Mouse (Mus musculus): ENCODE measurements around the gene Sec63.
A peak's percentile ranks its signal among the peaks of the same experiment; 100 is the strongest.

Gene Sec63

DNA sequence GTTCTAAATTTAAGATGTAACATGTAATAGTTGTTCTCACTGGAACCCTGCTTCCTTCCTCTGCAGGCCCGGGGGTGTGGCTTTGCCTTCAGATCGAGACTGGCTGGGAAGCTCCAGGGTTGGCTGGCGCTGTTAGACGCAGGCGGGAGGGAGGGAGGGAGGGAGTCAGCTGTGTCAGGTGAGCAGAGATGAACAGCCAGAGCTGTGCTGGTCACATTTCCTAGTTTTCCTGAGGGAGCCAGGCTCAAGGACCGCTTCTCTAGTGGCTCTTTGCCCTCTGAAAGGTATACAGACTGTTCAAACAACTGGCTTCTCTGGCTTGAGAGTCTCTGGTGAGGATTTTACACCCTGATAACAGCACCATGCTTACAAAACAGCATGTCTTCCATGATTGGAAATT, 69.1 kb downstream of the Sec63 start:
- no peak for DNase-seq

DNA sequence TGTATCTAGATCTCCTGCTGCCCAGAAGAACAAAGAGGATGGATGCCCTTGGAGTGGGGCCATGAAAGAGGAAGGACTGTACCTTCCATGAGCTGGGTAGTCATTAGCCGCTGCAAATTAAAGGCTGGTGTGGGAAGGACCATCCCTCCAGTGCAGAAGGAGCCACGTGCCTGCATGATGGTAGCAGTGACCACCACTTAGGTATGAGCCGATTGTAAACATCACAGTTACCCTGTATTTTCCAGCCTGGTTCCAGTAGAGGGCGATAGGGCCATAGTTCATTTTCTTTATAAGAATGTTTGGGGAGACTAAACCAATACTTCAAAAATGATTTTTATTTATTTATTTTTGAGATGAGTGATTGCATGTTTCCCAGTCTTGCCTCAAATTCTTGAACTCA, 71.4 kb downstream of the Sec63 start:
- DNase-seq: no peak

DNA sequence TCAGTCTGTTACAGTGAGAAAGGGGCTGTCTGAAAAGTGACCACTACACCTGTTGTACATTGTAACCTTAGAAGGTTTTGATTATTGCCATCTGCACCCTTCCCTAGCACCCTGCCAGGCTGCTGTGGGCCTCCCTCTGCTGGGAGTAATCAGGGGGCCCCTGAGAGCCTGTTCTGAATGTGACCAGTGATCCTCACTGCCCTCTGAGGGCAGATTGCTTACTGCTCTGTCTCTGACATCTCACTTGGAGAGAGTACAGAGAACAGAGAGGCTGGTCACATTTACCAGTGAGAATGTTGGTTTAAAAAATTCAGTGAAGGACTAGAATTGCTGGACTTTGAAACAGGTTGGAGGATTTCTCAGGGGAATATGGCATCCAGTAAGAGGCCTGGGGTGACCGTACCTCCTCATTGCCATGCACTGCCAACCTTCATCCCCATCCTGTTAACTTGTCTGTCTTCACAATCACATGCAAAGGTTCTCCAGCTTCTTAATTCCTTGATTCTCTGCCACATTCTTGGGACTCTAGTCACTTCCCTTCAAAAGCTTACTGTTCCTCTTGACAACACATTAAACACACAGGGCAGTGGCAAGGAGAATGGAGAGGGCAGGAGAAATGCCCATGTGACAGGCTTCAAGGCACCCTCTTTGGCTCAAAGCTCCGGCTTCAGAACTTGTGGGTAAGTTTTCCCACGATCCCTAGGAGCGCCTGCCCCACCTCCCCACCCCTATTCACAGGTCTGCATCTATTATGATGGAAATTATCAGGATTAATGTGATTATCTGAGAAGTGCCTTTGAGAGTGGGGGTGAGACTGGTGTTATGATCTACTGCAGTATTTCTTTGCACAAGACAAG, 72.8 kb downstream of the Sec63 start:
- no peak for DNase-seq

DNA sequence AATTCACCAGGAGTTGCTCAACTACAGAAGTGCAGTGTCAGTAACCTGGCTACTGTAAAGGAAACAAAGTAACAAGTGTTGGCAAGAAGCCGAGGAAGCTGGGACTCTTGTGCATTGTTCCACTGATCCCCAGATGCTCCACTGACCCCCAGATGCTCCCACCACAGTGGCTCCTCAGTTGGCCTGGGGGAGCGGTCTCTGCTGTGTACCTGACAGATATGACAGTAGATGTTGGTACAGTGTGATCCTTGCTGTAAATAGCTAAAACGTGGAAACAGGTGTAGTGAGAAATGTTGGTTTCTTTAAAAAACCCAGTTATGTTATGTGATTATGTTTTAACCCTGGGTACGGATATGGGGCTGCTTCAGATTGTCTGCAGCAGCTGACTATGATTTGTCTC, 76.8 kb downstream of the Sec63 start:
- DNase-seq: no peak

DNA sequence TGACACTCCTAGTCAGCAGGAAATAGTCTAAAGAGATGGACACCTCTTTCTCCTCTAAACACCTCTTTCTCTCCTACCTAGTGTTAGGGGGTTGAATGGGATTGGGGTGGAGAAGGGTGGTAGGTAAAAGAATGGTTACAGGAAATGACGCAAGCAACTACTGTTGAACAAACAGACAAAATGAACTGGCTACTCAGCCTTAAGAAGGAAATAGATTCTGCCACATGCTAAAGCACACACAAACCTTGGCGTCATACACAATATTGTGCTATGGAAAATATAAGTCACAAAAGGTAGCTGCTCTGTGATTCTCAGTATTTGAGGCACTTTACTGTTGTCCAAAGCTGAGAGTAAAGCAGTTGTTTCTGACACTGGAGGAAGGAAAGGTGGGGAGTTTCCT, 77.4 kb downstream of the Sec63 start:
- DNase-seq: no peak

DNA sequence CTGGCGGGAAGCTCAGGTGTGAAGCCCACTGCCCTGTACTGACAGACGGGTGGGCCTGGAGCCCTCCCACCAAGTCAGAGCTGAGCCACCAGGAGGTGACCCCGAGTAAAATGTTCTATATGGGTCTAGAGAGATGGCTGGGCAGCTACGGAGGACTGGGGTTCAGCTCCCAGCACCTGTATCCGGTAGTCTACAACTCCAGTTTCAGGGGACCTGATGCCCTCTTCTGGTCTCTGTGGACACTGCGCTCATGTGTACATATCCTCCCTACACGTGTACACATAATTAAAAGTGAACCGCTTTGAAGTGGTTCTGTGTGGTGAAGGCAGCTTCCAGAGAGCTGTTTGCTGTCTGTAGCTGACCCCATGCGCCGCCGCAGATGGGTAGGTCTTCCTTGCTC, 78.7 kb downstream of the Sec63 start:
- DNase-seq: no peak

DNA sequence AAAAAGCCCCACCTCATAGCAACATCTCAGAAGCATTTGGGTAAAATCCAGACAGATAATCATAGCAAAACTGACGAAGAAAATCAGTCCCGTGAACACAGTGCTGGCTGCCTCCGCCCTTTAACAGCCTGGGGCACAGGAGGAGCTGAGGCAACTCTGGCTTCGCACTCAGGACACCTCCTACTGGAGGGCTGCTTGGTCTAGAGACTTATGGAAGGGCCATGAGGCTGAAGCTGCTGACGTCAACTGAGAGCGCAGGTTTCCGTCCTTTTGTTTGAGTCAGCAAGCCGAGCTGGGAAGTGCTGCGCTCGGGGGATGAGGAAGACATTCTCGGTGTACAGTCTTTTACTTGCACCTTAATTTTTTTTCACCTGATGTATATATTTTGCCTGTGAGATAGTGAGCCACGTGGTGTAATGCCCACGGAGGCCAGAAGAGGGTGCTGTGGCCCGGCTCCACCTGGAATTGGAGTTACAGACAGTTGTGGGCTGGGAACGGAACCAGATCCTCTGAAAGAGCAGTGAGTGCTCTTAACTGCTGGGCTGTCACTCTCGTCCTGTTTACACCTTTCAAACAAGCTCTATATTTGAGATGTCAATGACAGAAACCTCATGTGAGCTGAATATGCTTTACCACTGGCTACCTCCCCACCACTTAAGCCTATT, 80.4 kb downstream of the Sec63 start:
- DNase-seq: no peak

DNA sequence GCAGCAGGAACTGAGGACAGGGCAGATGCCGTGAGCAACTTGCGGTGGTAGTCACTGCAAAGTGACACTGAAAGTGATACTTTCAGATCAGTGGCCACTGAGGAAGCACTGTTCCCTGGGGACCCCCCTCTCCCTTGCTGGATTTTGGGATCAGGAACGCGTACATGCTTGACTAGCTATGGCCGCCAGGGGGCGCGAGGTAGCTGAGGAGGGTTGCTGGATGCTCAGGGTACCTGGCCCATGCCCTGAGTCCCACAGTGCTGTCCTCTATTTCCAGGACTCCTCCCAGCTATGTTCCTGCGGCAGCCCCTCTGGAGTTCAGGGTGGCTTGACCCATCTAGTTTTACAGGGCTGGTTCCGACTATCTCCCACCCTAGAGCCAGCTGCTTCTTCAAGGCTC, 81.1 kb downstream of the Sec63 start:
- peak; percentile 25 for DNase-seq

DNA sequence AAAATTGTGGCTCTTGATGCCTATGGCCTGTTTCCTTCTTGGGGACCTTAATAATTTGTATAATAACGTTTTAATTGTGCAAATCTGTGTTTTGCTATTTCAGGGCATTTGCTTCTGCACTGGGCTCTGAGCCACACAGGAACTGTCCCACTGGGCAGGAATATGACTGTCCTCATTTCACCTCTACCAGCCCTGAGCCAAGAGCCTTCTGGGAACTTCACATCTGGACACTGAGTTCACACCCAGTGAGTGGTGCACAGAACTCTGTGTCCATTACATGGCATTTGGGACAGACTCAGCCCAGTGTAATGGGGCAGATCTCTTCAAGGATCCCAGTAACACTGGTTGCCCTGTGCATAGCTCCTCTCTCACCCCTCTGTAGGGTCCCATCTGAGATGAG, 82.1 kb downstream of the Sec63 start:
- DNase-seq: no peak

DNA sequence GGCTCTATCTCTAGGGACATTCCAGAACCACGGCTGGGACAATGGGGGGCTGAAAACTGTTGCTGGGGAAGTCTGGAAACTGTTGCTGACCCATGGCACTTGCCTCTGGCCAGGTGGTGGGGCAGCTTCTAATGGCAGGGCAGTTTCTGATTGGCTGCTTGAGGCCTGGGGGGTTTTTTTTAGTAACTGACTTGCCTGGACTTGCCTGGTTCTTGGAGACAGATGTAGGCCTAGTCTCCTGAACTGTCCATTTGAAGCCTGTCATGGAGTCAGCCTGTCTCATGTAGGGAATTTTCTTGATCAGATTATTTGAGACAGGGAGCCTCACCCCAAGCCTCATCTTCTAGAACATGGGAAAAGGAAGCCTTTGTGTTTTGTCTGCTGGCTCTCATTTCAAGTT, 84.2 kb downstream of the Sec63 start:
- DNase-seq: no peak

DNA sequence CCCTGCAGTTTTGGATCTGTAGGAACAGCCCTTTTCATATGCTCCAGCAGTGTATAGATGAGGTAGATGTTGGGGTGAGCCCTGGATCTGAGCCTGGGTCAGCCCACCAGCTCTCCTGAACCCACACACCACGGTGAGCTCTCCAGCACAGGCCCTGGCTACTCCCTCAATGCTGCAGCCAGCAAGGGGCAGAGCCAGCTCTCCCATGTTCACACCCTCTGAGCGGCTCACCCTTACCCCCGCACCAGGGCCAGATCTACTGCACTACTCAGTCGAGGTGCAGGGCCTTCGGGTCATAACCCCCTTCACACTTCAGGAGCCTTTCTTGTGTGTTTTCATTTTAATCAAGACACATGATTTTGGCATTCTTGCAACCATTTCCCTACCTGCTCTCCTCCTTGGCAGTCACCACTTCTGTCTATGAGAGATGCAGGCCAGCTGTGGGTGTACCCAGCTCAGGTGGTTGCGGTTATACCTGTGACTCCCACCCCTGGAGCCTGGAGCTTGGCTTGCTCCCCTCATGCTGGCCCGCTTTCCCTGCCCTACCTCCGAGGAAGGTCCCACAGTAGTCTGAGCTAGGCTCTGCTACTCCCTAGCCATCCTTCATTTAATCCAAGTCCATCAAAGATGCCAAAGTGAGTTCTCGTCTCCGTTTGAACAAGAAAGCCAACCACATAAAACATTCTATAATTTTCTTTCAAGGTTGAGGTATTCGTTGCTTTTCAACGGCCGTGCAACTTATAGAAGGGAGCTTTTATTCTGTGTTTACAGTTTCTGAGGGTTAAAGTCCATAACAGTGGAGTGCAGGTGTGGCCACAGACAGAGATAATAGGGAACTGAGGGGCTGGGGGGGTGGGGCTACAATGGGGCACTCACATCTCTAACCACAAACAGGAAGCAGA, 87.1 kb downstream of the Sec63 start:
- DNase-seq: no peak

DNA sequence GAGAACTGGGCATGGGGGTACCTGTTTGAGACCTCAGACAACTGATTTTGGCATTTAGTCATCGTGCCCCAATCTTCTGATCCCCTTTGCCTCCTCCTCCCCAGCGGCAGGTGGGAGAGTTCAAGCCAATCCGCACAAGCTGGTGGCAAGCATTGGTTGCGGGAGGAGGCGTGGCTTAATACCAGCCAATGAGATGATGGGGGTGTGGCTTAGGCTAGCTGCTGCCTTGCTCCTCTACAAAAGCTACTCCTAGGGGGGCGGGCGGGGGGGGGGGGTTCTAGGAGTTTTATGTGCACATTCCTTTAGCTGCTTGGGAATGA, 87.7 kb downstream of the Sec63 start:
- no peak for DNase-seq

DNA sequence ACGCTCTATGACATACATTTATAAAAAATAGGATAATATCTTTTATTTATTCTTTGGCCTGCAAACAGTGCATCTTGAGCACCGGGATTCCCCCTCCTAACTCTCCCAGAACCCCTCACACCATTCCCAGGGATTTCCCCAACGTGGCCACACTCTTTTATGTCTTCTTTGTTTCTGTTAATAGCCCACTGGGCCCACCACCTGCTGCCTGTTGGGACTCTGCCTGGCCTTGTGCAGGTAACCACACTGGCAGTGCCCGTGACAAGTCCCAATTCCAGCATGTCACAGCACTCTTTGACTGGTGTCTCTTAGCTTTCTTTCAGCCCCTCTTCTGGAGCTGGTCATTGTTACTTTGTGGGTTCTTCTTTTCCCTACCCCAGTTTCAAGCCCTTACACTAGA, 93.5 kb downstream of the Sec63 start:
- DNase-seq: no peak

DNA sequence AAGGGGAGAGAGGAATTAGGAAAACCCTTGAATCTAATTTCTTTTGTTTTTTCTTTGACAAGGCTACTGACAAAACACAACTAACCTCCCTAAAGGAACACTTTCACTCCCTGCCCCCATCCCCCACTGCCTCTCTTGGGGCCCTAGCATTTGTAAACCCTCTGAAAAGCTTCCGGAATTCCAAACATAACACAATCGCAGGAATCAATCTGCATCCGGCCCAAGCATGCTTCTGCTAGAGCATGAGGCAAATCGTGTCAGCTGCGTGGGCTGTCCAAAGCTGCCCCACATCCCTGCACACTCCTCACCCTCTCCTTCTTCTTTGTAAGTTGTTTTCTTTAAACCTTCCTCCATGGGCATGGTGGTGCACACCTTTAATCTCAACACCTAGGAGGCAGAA, 94.0 kb downstream of the Sec63 start:
- DNase-seq: no peak

DNA sequence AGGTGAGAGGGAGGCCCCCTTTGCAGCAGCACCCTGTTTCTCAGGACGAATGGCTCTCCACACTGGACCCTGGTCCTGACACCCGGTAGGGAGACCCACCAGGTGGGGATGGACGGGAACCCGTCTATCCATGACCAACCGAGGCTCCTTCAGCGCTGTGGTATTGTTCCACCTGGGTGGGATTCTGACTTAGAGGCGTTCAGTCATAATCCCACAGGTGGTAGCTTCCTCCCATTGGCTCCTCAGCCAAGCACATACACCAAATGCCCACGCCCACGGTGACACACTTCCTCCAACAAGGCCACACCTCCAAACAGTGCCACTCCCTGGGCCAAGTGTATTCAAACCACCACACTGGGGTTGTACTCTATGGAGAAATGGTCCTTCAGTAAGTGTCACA, 95.3 kb downstream of the Sec63 start:
- no peak for DNase-seq

DNA sequence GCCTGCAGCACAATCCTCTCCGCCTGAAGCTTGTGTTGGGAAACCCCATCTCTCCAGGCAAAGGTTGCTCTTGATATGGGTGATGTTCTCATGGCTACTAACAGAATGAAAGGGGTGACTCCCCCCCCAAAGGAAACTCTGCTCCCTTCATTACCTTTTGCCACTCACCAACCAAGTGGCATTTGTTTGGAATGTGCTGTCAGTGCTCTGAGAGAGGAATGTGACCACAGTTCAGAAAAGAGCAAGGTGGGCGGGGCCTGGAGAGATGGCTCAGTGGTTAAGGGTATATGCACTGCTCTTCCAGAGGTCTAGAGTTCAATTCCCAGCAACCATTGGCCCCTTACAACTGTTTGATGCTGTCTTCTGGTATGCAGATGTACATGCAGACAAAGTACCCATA, 95.7 kb downstream of the Sec63 start:
- no peak for DNase-seq

DNA sequence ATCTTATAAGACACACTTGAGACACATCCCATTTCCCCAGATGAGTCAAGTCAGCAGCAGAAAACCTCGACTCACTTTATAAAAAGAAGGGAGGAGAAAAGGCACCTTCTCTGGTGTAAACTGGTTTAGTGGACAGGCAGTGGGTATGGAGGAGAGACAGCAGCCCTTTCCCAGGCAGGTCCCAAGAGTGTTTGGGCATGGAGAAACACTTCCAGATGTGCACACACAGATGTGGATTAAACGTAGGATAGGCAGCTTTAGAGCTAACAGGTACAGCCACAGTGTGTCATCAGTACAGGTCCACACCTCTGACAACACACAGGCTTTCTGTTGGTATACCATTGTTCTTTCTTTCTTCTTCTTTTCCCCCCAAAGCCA, 98.5 kb downstream of the Sec63 start:
- DNase-seq: no peak

DNA sequence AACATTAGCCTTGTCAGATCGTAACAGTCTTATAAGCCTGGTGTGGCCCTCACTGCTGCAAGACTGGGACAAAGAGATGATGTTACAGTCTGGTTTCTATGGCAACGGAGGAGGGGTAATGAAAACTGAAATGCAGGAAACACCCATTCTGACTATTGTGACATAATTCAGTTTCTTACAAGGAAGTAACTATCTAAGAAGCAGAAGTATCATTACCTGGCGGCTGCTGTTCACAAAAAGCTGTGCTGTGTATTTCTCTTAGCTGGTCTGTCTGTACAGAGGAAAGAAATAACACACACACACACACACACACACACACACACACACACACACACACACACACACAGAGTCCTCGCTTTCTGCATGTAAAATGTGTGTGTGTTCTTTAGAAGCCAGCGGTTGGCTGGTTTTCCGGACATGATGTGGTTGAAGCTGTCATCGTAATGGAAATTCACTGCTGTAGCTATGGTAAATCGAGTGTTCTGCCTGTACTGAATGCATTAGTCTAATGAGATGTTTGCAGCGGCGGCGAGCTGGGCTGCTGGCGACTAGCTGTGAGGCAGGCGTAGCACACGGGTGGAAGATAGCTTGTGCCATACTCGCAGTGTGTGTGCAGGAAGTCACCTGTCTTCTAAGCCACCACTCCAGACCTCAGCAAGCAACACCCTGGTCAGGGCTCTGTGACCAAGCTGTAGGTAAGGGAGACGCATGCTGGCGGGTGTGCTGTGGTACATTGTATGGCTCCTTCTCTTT, 99.0 kb downstream of the Sec63 start, which contains the start of gene Scml4:
Gene Scml4 (plus strand): TSS at position 212 of the 753 bp plus-strand sequence.
- no peak for DNase-seq

DNA sequence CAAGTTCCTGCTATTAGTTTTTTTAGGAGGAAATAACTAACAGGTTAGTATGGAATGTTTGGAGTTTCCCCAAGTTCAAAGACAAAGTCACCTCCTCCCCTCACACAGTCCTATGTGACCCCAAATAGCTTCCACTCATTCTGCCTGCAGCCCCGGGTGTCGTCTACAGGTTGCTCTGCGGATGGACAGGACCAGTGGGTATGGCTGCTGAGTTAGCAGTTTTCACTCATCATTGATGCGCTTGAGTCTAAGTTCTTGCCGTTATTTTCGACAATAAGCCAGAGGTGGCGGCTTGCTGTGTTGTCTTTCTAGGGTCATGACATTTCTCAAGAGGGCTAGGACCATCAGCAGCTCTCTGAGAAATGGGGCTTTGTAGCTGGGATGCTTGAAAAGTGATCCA, 100.2 kb downstream of the Sec63 start:
- DNase-seq: no peak

DNA sequence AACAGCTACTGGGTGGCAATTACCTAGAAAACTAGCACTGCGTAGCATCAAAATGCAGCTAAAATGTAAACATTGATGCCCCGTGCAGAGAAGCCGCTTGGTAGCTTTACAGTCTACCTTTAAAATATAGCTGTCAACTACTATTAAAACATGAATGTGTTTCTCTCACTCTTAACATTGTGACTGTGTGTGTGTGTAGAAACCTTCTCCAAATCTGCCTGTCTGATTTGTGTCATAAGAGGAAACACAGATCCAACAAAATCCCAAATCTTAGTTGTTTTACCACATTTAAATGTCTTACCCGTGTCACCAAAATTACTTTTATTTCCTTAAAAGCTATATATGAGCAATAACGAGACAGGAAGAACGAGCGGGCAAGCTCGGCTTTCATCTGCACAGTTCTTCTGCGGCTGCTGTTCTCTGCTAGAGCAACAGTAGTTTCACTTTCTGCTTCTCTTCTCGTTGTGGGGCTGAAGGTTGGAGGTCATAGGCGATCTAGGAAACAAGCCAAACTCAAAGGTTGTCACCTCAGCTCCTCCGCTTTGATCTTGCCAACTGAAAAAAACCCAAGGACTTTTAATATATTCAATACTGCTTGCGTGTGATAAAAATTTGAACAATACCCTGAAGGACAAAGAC, 100.9 kb downstream of the Sec63 start:
- DNase-seq: no peak

DNA sequence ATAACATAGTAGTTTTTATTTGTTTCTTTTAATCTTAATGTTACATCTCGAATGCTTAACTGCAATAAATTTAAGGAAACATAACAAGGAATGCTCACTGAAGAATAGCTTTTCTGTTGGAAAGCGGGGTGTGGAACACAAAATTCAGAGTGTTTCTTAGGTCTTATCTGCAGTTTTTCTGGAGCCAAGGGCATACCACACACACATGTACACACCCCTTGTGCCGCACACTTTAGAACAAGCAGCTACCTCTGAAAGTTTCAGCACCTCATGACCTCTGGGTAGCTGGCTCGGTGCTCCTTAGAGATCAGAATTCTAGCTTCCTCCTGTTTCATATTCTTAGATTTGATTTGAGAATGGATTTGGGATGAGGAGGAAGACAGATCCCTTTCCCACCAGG, 101.5 kb downstream of the Sec63 start:
- DNase-seq: no peak

DNA sequence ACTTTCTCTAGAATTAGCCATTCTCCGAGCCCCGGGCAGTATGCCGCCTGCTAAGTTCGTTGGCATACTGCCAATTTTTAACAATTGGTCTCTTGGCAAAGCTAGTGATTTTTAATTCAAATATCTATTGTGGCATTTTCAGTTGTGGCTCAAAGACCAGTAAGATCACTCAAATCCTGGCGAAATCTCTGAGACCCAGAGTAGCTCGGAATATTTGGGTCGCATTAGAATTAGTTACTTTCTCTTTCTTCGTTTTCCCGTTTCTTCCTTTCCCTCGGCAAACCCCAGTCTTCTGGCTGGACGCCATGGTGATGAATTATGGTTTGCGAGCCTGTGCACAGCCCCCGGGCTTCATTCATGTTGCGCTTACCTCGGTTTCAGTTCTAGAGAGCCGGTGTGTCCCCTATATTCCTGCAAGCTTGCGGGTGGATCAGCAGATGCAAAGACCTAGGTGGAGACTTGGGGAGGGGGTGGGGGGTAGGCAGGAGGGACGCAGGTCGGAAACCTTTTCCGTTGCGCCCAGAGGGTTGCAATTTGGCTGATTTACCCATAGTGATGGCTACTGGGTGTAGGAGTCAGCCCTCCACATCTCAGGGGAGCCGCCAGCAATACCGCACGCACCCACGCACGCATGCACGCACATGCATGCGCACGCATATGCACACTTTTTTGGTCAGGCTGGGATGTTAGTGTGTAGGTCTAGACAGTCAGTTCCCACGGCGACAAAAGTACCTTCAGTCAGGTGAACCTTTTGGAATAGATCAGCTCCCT, 102.5 kb downstream of the Sec63 start:
- peak; percentile 15 for DNase-seq
